Mouse (Mus musculus) forebrain, postnatal 0 days (tissue): ENCODE measurements around the gene Rpp40. TPM values are rescaled to one million over a fixed set of nuclear protein-coding genes. Genes with fewer than 3 reads are reported as not detected.

Experiments used
- ATAC-seq: fragments of 200-750 bp; cut with Nextera tagmentation; 2 replicates; pipeline ENCODE4 v1.8.0; 2017; ENCODE audit warnings: mild to moderate bottlenecking, moderate library complexity
- DNase-seq: peaks from one replicate; pipeline ENCODE4 v3.0.0-alpha.2; 2015
- H3K27ac ChIP-seq: fragments of 300-500 bp; sonication (generic); 2 replicates; pipeline ENCODE4 v1.5.1; 2014; ENCODE audit warnings: low read depth, mild to moderate bottlenecking, antibody characterized with exemption, low read length, moderate library complexity, mixed read lengths
- H3K27me3 ChIP-seq: fragments of 300-500 bp; sonication (generic); 2 replicates; pipeline ENCODE4 v1.6.1; 2014; ENCODE audit warnings: mild to moderate bottlenecking, low read length, mixed read lengths; ENCODE audit not compliant: insufficient read depth
- H3K36me3 ChIP-seq: fragments of 300-500 bp; sonication (generic); 2 replicates; pipeline ENCODE4 v1.6.1; 2014; ENCODE audit warnings: mild to moderate bottlenecking, moderate library complexity; ENCODE audit not compliant: insufficient read depth
- H3K4me1 ChIP-seq: fragments of 300-500 bp; sonication (generic); 2 replicates; pipeline ENCODE4 v1.6.1; 2014; ENCODE audit warnings: antibody characterized with exemption; ENCODE audit not compliant: insufficient read depth
- H3K4me2 ChIP-seq: fragments of 300-500 bp; sonication (generic); 2 replicates; pipeline ENCODE4 v1.6.1; 2014; ENCODE audit warnings: low read depth, mild to moderate bottlenecking, moderate library complexity
- H3K4me3 ChIP-seq: fragments of 300-500 bp; sonication (generic); 2 replicates; pipeline ENCODE4 v1.5.1; 2014; ENCODE audit warnings: low read depth, low read length, mixed read lengths
- H3K9ac ChIP-seq: fragments of 300-500 bp; sonication (generic); 2 replicates; pipeline ENCODE4 v1.6.1; 2014; ENCODE audit warnings: mild to moderate bottlenecking
- H3K9me3 ChIP-seq: fragments of 300-500 bp; sonication (generic); 2 replicates; pipeline ENCODE4 v1.6.1; 2016; ENCODE audit warnings: low read length
- CTCF ChIP-seq: sonication (generic); IDR thresholded peaks from 2 replicates; pipeline ENCODE4 v1.5.1; 2016; ENCODE audit warnings: antibody characterized with exemption, control low read depth, low read depth
- WGBS: fragments of 180-500 bp; shearing (Covaris S2); extraction: QIAGEN DNeasy Blood & Tissue Kit; methylation state at CpG from one replicate; pipeline ENCODE4 v1.1.7; 2014; 5-methylcytosine and 5-hydroxymethylcytosine counted together
- polyA plus RNA-seq: library from polyadenylated mRNA; unstranded; fragments of >200 nt; fragmentation: Nextera tagmentation; extraction: Ambion mirVana; gene quantifications from 2 replicates; pipeline ENCODE4 v1.2.1, GENCODE M21; 2015
- total RNA-seq: library from RNA; depleted of rRNA; stranded (reverse); fragments of >200 nt; gene quantifications from 2 replicates; pipeline ENCODE4 v1.2.3, GENCODE M21; 2014; rRNA removed

The Rpp40 gene
- total and polyA plus RNA-seq, 2 experiments from 2014 or later: 2.8 to 8.6 TPM

- WGBS: 69% methylated on average over 2 of the region's 2 CpGs
- H3K4me1 ChIP-seq: no peaks in the 10 kb centered on the region
- H3K9ac ChIP-seq: no peak overlapping the region
- H3K9me3 ChIP-seq: no peaks in the 10 kb centered on the region
- H3K4me2 ChIP-seq: no peak overlapping the region
- 0 out of 2 replicates have a peak, but pooled peaks cover 4% of the 10 kb centered on the region for H3K36me3 ChIP-seq
- ATAC-seq (no peak), DNase-seq (no peak)
- no peak for TF ChIP-seq CTCF
- no peaks in the 10 kb centered on the region for H3K27me3 ChIP-seq
- no peak overlapping the region for H3K4me3 ChIP-seq
- no peak overlapping the region for H3K27ac ChIP-seq
Observed at GRCm38 (mm10) chr13:35852851-35853575, 53.1 kb downstream of the Rpp40 start.

- Histone ChIP-seq H3K27me3 (no peaks in the 10 kb centered on the region), H3K4me2 (no peak overlapping the region), H3K9ac (no peak overlapping the region), H3K36me3 (0 out of 2 replicates have a peak, but pooled peaks cover under 1% of the 10 kb centered on the region), H3K4me3 (no peak overlapping the region), H3K27ac (no peak overlapping the region), H3K9me3 (no peaks in the 10 kb centered on the region), H3K4me1 (no peaks in the 10 kb centered on the region)
- no peak for ATAC-seq
- TF ChIP-seq CTCF: no peak
- WGBS: 97% methylated on average over 6 of the region's 6 CpGs
- DNase-seq: no peak
Observed at GRCm38 (mm10) chr13:35851581-35851980, 54.6 kb downstream of the Rpp40 start.

- Histone ChIP-seq H3K27ac (no peak overlapping the region), H3K4me1 (no peaks in the 10 kb centered on the region), H3K27me3 (no peaks in the 10 kb centered on the region), H3K9me3 (no peaks in the 10 kb centered on the region), H3K36me3 (no peaks in the 10 kb centered on the region), H3K4me3 (no peak overlapping the region), H3K9ac (no peak overlapping the region), H3K4me2 (no peak overlapping the region)
- 78% methylated on average over 3 of the region's 3 CpGs for WGBS
- TF ChIP-seq CTCF: no peak
- ATAC-seq: no peak
- no peak for DNase-seq
Observed at GRCm38 (mm10) chr13:35848694-35849093, 57.5 kb downstream of the Rpp40 start.

- WGBS: 72% methylated on average over 3 of the region's 3 CpGs
- H3K4me3 ChIP-seq: no peak overlapping the region
- no peak overlapping the region for H3K27ac ChIP-seq
- TF ChIP-seq CTCF: no peak
- H3K27me3 ChIP-seq: no peaks in the 10 kb centered on the region
- H3K4me2 ChIP-seq: no peak overlapping the region
- H3K9ac ChIP-seq: no peak overlapping the region
- no peaks in the 10 kb centered on the region for H3K4me1 ChIP-seq
- no peak for DNase-seq
- no peaks in the 10 kb centered on the region for H3K9me3 ChIP-seq
- no peaks in the 10 kb centered on the region for H3K36me3 ChIP-seq
- ATAC-seq: no peak
Observed at GRCm38 (mm10) chr13:35845306-35845705, 60.9 kb downstream of the Rpp40 start.

Other genes with a start within 250 kb of the Rpp40 start
- 7.8 and 8.7 TPM in 2 replicates for gene Cdyl, start 246.5 kb downstream of the Rpp40 start, total RNA-seq
- gene Cdyl, start 246.5 kb downstream of the Rpp40 start, polyA plus RNA-seq: 2.5 and 4.2 TPM in 2 replicates
- gene Ppp1r3g, start 52.5 kb upstream of the Rpp40 start, total RNA-seq: 1.2 TPM in 2 replicates
- 0.42 and 0.53 TPM in 2 replicates for gene Ppp1r3g, start 52.5 kb upstream of the Rpp40 start, polyA plus RNA-seq
- gene Fars2, start 211.1 kb upstream of the Rpp40 start, total RNA-seq: 29.9 and 33.6 TPM in 2 replicates
- gene Fars2, start 211.1 kb upstream of the Rpp40 start, polyA plus RNA-seq: 35.5 and 39.4 TPM in 2 replicates
- gene Lyrm4, start 211.2 kb upstream of the Rpp40 start, total RNA-seq: 16.7 and 19.5 TPM in 2 replicates
- gene Lyrm4, start 211.2 kb upstream of the Rpp40 start, polyA plus RNA-seq: 58.0 and 66.7 TPM in 2 replicates